Mouse (Mus musculus) mouse trophoblast stem cell (cell line): ENCODE results near the gene Clcf1.
"Not testable (repeated sequence)": the region's sequence is repeated elsewhere in the genome, so short reads cannot be mapped to it uniquely, and the experiment has no call there.

ENCODE experiments used
- in situ Hi-C, 2 experiments: fragments of 300-500 bp; cut with MseI, MboI; formaldehyde crosslinking; loops; 2 replicates in 1 of 2; 3 replicates in 1 of 2; pipeline ENCODE4 v1.15.1; 2025

Gene Clcf1

GRCm38 (mm10) chr19:4247010-4247409 is 33.0 kb downstream of the Clcf1 start:
- in situ Hi-C loops: no loop called here

GRCm38 (mm10) chr19:4248683-4249082 is 34.6 kb downstream of the Clcf1 start:
- in situ Hi-C loops: not testable (repeated sequence)

GRCm38 (mm10) chr19:4254230-4254629 is 40.2 kb downstream of the Clcf1 start:
- in situ Hi-C loops: no loop called here

GRCm38 (mm10) chr19:4255583-4256162 is 41.6 kb downstream of the Clcf1 start:
- in situ Hi-C loops: no loop called here

- in situ Hi-C loops: no loop called here
These were observed 43.3 kb downstream of the Clcf1 start for GRCm38 (mm10) chr19:4257216-4257896.

GRCm38 (mm10) chr19:4257897-4258252 is 43.8 kb downstream of the Clcf1 start:
- in situ Hi-C loops: no loop called here

- in situ Hi-C loops: loop anchor here in 1 of 2 experiments (5.0 kb wide), 1 partner anchor 41 kb away; no protein-coding TSS in a partner anchor
These were observed 47.1 kb downstream of the Clcf1 start for GRCm38 (mm10) chr19:4261038-4261698.

- in situ Hi-C loops: loop anchor here in 1 of 2 experiments (5.0 kb wide), 1 partner anchor 40 kb away; no protein-coding TSS in a partner anchor
These were observed 48.7 kb downstream of the Clcf1 start for GRCm38 (mm10) chr19:4262756-4263155.

- in situ Hi-C loops: loop anchor here in 1 of 2 experiments (5.0 kb wide), 1 partner anchor 39 kb away; no protein-coding TSS in a partner anchor
These were observed 49.7 kb downstream of the Clcf1 start for GRCm38 (mm10) chr19:4263702-4264101.

- in situ Hi-C loops: loop anchor here in 1 of 2 experiments (5.0 kb wide), 1 partner anchor 38 kb away; no protein-coding TSS in a partner anchor
These were observed 50.2 kb downstream of the Clcf1 start for GRCm38 (mm10) chr19:4264171-4264780.

GRCm38 (mm10) chr19:4265956-4266355 is 51.9 kb downstream of the Clcf1 start:
- in situ Hi-C loops: loop anchor here in 1 of 2 experiments (5.0 kb wide), 1 partner anchor 36 kb away; no protein-coding TSS in a partner anchor

GRCm38 (mm10) chr19:4268566-4269361 is 54.7 kb downstream of the Clcf1 start, which contains the start of gene Ssh3:
Ssh3 (minus strand) TSS chr19:4269180.
- in situ Hi-C loops: loop anchor here in 1 of 2 experiments (5.0 kb wide), 1 partner anchor 34 kb away; no protein-coding TSS in a partner anchor

GRCm38 (mm10) chr19:4270187-4270586 is 56.1 kb downstream of the Clcf1 start:
- in situ Hi-C loops: no loop called here

GRCm38 (mm10) chr19:4270972-4271371 is 56.9 kb downstream of the Clcf1 start:
- in situ Hi-C loops: no loop called here
